Mouse (Mus musculus): ENCODE results near the gene Usp30.

Gene Usp30

DNA sequence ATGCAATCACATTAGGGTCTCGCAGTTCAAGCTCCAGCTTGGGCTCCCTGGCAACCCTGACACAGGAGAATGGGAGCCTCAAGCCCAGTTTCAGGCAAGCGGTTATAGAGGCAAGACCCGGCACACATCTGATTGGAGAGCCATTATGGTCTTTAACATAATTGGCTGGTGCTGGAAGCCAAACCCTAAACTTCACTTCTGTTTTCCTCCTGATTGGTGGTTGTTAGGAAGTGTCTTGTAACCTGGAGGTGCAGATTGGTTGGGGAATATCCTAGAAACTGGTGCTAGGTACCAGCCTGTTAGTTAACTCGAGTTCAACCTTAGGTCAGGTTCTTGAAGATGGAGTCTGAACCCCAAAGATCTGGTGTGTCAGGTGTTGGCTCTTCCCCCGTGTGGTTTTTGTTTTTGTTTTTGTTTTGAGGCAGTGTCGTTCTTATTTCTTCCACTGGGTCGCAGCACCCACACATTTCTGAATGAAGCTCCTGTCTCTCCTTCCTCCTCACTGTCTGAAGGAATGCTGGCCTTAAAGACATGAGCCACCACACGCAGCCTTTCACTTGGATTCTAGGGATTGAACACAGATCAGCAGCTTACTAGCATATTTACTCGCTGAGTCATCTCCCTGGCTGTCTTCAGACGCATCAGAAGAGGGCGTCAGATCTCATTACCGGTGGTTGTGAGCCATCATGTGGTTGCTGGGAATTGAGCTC lies 97.0 kb downstream of the Usp30 start:
- DNase-seq, result no peak

GRCm38 (mm10) chr5:114163117-114163696 lies 97.9 kb downstream of the Usp30 start:
- DNase-seq, result no peak

DNA sequence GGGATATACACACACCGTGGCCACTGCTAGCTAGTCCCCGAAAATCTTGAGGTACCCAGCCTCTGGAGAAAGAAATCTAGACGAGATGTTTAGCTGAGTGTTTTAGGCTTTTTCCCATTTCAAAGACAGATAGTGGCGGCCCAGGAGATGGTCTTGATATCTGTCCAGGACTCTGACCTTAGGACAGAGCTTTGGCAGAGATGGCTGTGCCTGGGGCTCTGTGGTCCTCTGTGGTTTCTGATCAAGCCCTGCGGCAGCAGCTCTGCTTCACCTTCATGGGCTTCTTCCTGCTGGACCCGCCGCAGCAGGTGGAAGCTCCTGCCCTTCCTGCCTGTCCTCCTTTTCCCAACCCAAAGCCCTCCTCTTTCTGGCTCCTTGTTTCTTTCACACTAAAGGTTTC lies 105.1 kb downstream of the Usp30 start:
- DNase-seq, result no peak

- no peak for DNase-seq
These were observed 107.7 kb downstream of the Usp30 start for GRCm38 (mm10) chr5:114172936-114173335.

- no peak for DNase-seq
These were observed 108.2 kb downstream of the Usp30 start for GRCm38 (mm10) chr5:114173458-114173857.

- DNase-seq, result no peak
These were observed 108.8 kb downstream of the Usp30 start for GRCm38 (mm10) chr5:114173877-114174581.
